Mouse (Mus musculus) E14TG2a.4 (cell line): ENCODE measurements around the gene Snx32.

Experiments
- CTCF ChIP-seq: conservative IDR thresholded peaks from 2 replicates; pipeline ENCODE4 v1.5.1; 2014; ENCODE audit warnings: low read length
- NANOG ChIP-seq: IDR thresholded peaks from 2 replicates; pipeline ENCODE4 v1.6.1; 2014; ENCODE audit warnings: borderline replicate concordance, low read length, mixed read lengths
- POU5F1 ChIP-seq: IDR thresholded peaks from 2 replicates; pipeline ENCODE4 v1.6.1; 2014; ENCODE audit warnings: low read length, borderline replicate concordance

- TF ChIP-seq CTCF (no peak), POU5F1 (no peak), NANOG (no peak)
Measured at GRCm38 (mm10) chr19:5468374-5468773, 42.0 kb downstream of the Snx32 start, which contains the start of gene Ctsw.
